Mouse (Mus musculus) embryonic facial prominence, embryonic 15.5 days (tissue): Measurements from ENCODE around the gene Xylt1. TPM values are rescaled to one million over a fixed set of nuclear protein-coding genes. Genes with fewer than 3 reads are reported as not detected.

Source experiments
- ATAC-seq: fragments of 200-750 bp; cut with Nextera tagmentation; 2 replicates; pipeline ENCODE4 v1.8.0; 2017; ENCODE audit warnings: low read depth, moderate TSS enrichment; ENCODE audit not compliant: insufficient number of reproducible peaks, low FRiP score, low TSS enrichment
- H3K27ac ChIP-seq: fragments of 300-500 bp; sonication (generic); replicated peaks from 2 replicates; pipeline ENCODE4 v1.5.1; 2015; ENCODE audit warnings: mild to moderate bottlenecking, inconsistent platforms
- H3K27me3 ChIP-seq: fragments of 300-500 bp; sonication (generic); 2 replicates; pipeline ENCODE4 v1.6.1; 2015; ENCODE audit warnings: inconsistent platforms
- H3K36me3 ChIP-seq: fragments of 300-500 bp; sonication (generic); 2 replicates; pipeline ENCODE4 v1.6.1; 2015; ENCODE audit warnings: mild to moderate bottlenecking, inconsistent platforms
- H3K4me1 ChIP-seq: fragments of 300-500 bp; sonication (generic); 2 replicates; pipeline ENCODE4 v1.6.1; 2015; ENCODE audit warnings: inconsistent platforms
- H3K4me2 ChIP-seq: fragments of 300-500 bp; sonication (generic); replicated peaks from 2 replicates; pipeline ENCODE4 v1.6.1; 2015; ENCODE audit warnings: mild to moderate bottlenecking, inconsistent platforms
- H3K4me3 ChIP-seq: fragments of 300-500 bp; sonication (generic); replicated peaks from 2 replicates; pipeline ENCODE4 v1.5.1; 2015; ENCODE audit warnings: mild to moderate bottlenecking, inconsistent platforms
- H3K9ac ChIP-seq: fragments of 300-500 bp; sonication (generic); 2 replicates; pipeline ENCODE4 v1.6.1; 2015; ENCODE audit warnings: inconsistent platforms
- H3K9me3 ChIP-seq: fragments of 300-500 bp; sonication (generic); replicated peaks from 2 replicates; pipeline ENCODE4 v1.6.1; 2016; ENCODE audit warnings: inconsistent platforms
- WGBS: fragments of 180-500 bp; shearing (Covaris S2); methylation state at CpG from one replicate; pipeline ENCODE4 v1.1.7; 2015; 5-methylcytosine and 5-hydroxymethylcytosine counted together
- polyA plus RNA-seq: library from polyadenylated mRNA; unstranded; fragments of >200 nt; fragmentation: Nextera tagmentation; extraction: Ambion mirVana; gene quantifications from 2 replicates; pipeline ENCODE4 v1.2.1, GENCODE M21; 2015

Gene Xylt1
- polyA plus RNA-seq, 1 experiment from 2014 or later, result 2.7 TPM

- Histone ChIP-seq H3K9me3 (no peaks in the 10 kb centered on the region), H3K27ac (no peak overlapping the region), H3K4me2 (no peak overlapping the region), H3K27me3 (no peaks in the 10 kb centered on the region), H3K4me3 (no peak overlapping the region), H3K36me3 (no peaks in the 10 kb centered on the region), H3K4me1 (no peaks in the 10 kb centered on the region; the same call in 1 of the 2 replicates), H3K9ac (no peak overlapping the region)
- 53% methylated on average over 4 of the region's 4 CpGs for WGBS
- ATAC-seq, result no peak
Observed at GRCm38 (mm10) chr7:117522092-117522635, 141.4 kb downstream of the Xylt1 start.

- H3K4me1 ChIP-seq, result no peaks in the 10 kb centered on the region; the same call in 1 of the 2 replicates
- H3K27ac ChIP-seq, result no peak overlapping the region
- no peaks in the 10 kb centered on the region for H3K9me3 ChIP-seq
- no peak overlapping the region for H3K4me3 ChIP-seq
- WGBS, result 41% methylated on average over 7 of the region's 7 CpGs
- ATAC-seq, result no peak
- no peak overlapping the region for H3K9ac ChIP-seq
- H3K27me3 ChIP-seq, result no peaks in the 10 kb centered on the region
- H3K36me3 ChIP-seq, result no peaks in the 10 kb centered on the region
- no peak overlapping the region for H3K4me2 ChIP-seq
Observed at GRCm38 (mm10) chr7:117524430-117525214, 143.8 kb downstream of the Xylt1 start.

GRCm38 (mm10) chr7:117525678-117526077 lies 144.9 kb downstream of the Xylt1 start:
- H3K36me3 ChIP-seq, result no peaks in the 10 kb centered on the region
- H3K9me3 ChIP-seq, result no peaks in the 10 kb centered on the region
- H3K4me1 ChIP-seq, result no peaks in the 10 kb centered on the region; the same call in 1 of the 2 replicates
- WGBS, result 83% methylated on average over 5 of the region's 5 CpGs
- H3K9ac ChIP-seq, result no peak overlapping the region
- H3K27ac ChIP-seq, result no peak overlapping the region
- no peak overlapping the region for H3K4me3 ChIP-seq
- no peak overlapping the region for H3K4me2 ChIP-seq
- no peaks in the 10 kb centered on the region for H3K27me3 ChIP-seq
- ATAC-seq, result no peak

GRCm38 (mm10) chr7:117526570-117526969 lies 145.8 kb downstream of the Xylt1 start:
- H3K36me3 ChIP-seq, result no peaks in the 10 kb centered on the region
- H3K27me3 ChIP-seq, result no peaks in the 10 kb centered on the region
- no peak overlapping the region for H3K4me2 ChIP-seq
- no peak for ATAC-seq
- H3K27ac ChIP-seq, result no peak overlapping the region
- H3K4me3 ChIP-seq, result no peak overlapping the region
- H3K4me1 ChIP-seq, result no peaks in the 10 kb centered on the region; the same call in 1 of the 2 replicates
- 92% methylated on average over 3 of the region's 3 CpGs for WGBS
- no peaks in the 10 kb centered on the region for H3K9me3 ChIP-seq
- H3K9ac ChIP-seq, result no peak overlapping the region

- Histone ChIP-seq H3K4me1 (no peaks in the 10 kb centered on the region), H3K36me3 (no peaks in the 10 kb centered on the region), H3K27me3 (no peaks in the 10 kb centered on the region), H3K27ac (no peak overlapping the region), H3K4me2 (no peak overlapping the region), H3K4me3 (no peak overlapping the region), H3K9ac (no peak overlapping the region), H3K9me3 (no peaks in the 10 kb centered on the region)
- ATAC-seq, result no peak
- 77% methylated on average over 12 of the region's 12 CpGs for WGBS
Observed at GRCm38 (mm10) chr7:117529787-117530655, 149.2 kb downstream of the Xylt1 start.

GRCm38 (mm10) chr7:117532651-117533050 lies 151.9 kb downstream of the Xylt1 start:
- no peaks in the 10 kb centered on the region for H3K27me3 ChIP-seq
- no peaks in the 10 kb centered on the region for H3K36me3 ChIP-seq
- H3K4me2 ChIP-seq, result no peak overlapping the region
- H3K4me1 ChIP-seq, result no peaks in the 10 kb centered on the region
- ATAC-seq, result no peak
- no peak overlapping the region for H3K27ac ChIP-seq
- H3K9ac ChIP-seq, result no peak overlapping the region
- H3K4me3 ChIP-seq, result no peak overlapping the region
- no peaks in the 10 kb centered on the region for H3K9me3 ChIP-seq
- WGBS, result 48% methylated on average over 3 of the region's 3 CpGs

GRCm38 (mm10) chr7:117533164-117533563 lies 152.4 kb downstream of the Xylt1 start:
- no peak for ATAC-seq
- Histone ChIP-seq H3K4me2 (no peak overlapping the region), H3K4me1 (no peaks in the 10 kb centered on the region), H3K36me3 (no peaks in the 10 kb centered on the region), H3K27me3 (no peaks in the 10 kb centered on the region), H3K27ac (no peak overlapping the region), H3K9me3 (no peaks in the 10 kb centered on the region), H3K4me3 (no peak overlapping the region), H3K9ac (no peak overlapping the region)
- WGBS, result 84% methylated on average over 5 of the region's 5 CpGs

- no peaks in the 10 kb centered on the region for H3K36me3 ChIP-seq
- no peak overlapping the region for H3K9ac ChIP-seq
- H3K27ac ChIP-seq, result no peak overlapping the region
- peaks cover 17% of the 10 kb centered on the region for H3K4me1 ChIP-seq
- H3K27me3 ChIP-seq, result no peaks in the 10 kb centered on the region
- WGBS, result 66% methylated on average over 5 of the region's 5 CpGs
- H3K4me3 ChIP-seq, result no peak overlapping the region
- H3K9me3 ChIP-seq, result no peaks in the 10 kb centered on the region
- no peak for ATAC-seq
- H3K4me2 ChIP-seq, result no peak overlapping the region
Observed at GRCm38 (mm10) chr7:117539931-117540330, 159.2 kb downstream of the Xylt1 start.

GRCm38 (mm10) chr7:117540413-117540812 lies 159.6 kb downstream of the Xylt1 start:
- no peaks in the 10 kb centered on the region for H3K27me3 ChIP-seq
- no peaks in the 10 kb centered on the region for H3K36me3 ChIP-seq
- peaks cover 17% of the 10 kb centered on the region for H3K4me1 ChIP-seq
- no peak overlapping the region for H3K27ac ChIP-seq
- no peak for ATAC-seq
- H3K4me2 ChIP-seq, result no peak overlapping the region
- no peaks in the 10 kb centered on the region for H3K9me3 ChIP-seq
- 60% methylated on average over 5 of the region's 5 CpGs for WGBS
- H3K4me3 ChIP-seq, result no peak overlapping the region
- H3K9ac ChIP-seq, result no peak overlapping the region

GRCm38 (mm10) chr7:117541056-117541455 lies 160.3 kb downstream of the Xylt1 start:
- H3K9ac ChIP-seq, result no peak overlapping the region
- no peaks in the 10 kb centered on the region for H3K9me3 ChIP-seq
- H3K4me3 ChIP-seq, result no peak overlapping the region
- H3K4me1 ChIP-seq, result peaks cover 17% of the 10 kb centered on the region
- WGBS, result 67% methylated on average over 1 of the region's 1 CpGs
- H3K36me3 ChIP-seq, result no peaks in the 10 kb centered on the region
- no peak overlapping the region for H3K4me2 ChIP-seq
- no peaks in the 10 kb centered on the region for H3K27me3 ChIP-seq
- no peak for ATAC-seq
- H3K27ac ChIP-seq, result no peak overlapping the region

- 42% methylated on average over 3 of the region's 3 CpGs for WGBS
Observed at GRCm38 (mm10) chr7:117541681-117542080, 160.9 kb downstream of the Xylt1 start.

More at GRCm38 (mm10) chr7:117541681-117542080, 160.9 kb downstream of the Xylt1 start:
- Histone ChIP-seq H3K4me2 (no peak overlapping the region), H3K4me3 (no peak overlapping the region), H3K9me3 (no peaks in the 10 kb centered on the region), H3K4me1 (peaks cover 17% of the 10 kb centered on the region), H3K9ac (no peak overlapping the region), H3K36me3 (no peaks in the 10 kb centered on the region), H3K27ac (no peak overlapping the region), H3K27me3 (no peaks in the 10 kb centered on the region)
- ATAC-seq, result peak; percentile 41; the same call in 1 of the 2 replicates
